Mouse (Mus musculus): Measurements from ENCODE around the gene Tlcd2.

- TF ChIP-seq CTCF (IDR thresholded peaks at IDR 0.05) (no peak), POLR2A (IDR thresholded peaks at IDR 0.05; ENCODE audit: insufficient read depth, low read depth, low read length) (no peak), EP300 (IDR thresholded peaks at IDR 0.05; ENCODE audit: insufficient read depth, low read depth, low read length) (no peak)
Observed at GRCm38 (mm10) chr11:75421375-75422012, 40.0 kb upstream of the Tlcd2 start.

All from heart, adult 2 months (tissue).